Mouse (Mus musculus): ENCODE measurements at regions not wholly inside any gene's neighbourhood (a gene's known extent, or its start where the extent isn't known, plus 50 kb on each side); places are given as distances from the start of the nearest gene placed in this dataset.

DNA sequence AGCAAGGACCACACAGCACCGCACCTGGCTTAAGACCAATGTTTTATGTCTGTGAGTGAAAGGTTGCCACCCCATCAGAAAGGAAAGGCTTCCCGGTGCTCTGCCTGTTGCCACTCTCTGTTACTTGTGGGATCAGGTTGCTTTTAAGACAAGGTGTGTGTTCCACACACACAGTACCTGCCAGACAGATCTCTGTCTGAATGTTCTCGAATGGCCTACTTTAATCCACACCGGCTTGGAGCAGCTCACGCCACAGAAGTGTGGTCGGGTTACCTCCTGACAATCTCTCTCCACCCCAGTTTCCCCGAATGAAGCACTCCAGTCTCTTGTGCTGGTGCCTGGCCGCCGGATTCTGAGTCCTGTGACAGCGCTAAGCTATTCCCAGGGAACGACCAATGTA lies 214.0 kb downstream of the Sptssa start:
- no peak for TF ChIP-seq CTCF (IDR thresholded peaks at IDR 0.05; ENCODE audit: insufficient read depth, low read length)
- no peak for TF ChIP-seq POLR2A (IDR thresholded peaks at IDR 0.05; ENCODE audit: borderline replicate concordance, extremely low read depth, low read depth, low read length)

All from lung, adult 2 months (tissue).